Mouse (Mus musculus): Measurements from ENCODE around the gene Btla. TPM values are rescaled to one million over a fixed set of nuclear protein-coding genes. Genes with fewer than 3 reads are reported as not detected.

The Btla gene
- polyA plus RNA-seq (2017; shearing (Covaris generic)) = 10 to 100 TPM; 56.8 to 83.7 TPM

DNA sequence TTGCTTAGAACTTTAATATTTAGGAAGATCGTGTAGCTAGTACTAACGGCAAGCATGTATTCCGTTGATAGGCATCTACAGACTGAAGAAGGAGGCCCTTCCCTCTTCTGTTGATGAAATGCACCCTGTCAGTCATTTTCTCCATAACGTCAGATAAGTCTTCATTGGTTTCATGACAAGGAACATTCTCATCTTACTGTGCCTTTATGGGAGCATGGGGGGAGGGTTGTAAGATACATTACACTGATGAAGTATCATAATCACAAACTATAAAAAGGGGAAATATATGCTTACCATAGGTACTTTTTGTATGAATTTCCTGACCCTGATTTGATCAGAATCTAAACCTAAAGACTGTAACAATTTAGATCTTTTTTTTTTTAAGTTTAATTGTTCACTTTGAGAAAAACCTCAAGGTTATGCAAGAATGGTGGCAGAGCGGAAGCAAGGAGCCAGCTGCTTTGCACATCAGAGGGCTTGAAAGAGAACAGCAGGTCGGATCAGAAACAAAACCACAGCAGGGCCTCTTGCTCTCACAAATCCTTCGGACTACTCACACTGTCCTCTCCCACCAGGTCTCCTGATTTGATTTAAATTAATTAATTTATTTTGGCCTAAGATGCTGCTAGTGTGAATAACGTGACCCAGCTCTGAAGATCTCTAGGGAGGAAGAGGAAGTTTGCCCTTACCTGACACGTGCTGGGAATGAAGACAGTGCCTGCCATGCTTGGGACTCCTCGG, at the start of gene Btla:
Gene Btla, plus strand, starts transcription at position 668 of the 741 bp plus-strand sequence.

Other genes with a start within 250 kb of the Btla start
- under 1 TPM; 0.17 to 0.37 TPM for gene Ccdc80, start 130.9 kb upstream of the Btla start, polyA plus RNA-seq (2017; shearing (Covaris generic))
- 10 to 100 TPM; 33.2 to 34.9 TPM for gene Slc35a5, start 65.6 kb upstream of the Btla start, polyA plus RNA-seq (2017; shearing (Covaris generic))
- gene Atg3, start 65.5 kb upstream of the Btla start, polyA plus RNA-seq (2017; shearing (Covaris generic)) = 10 to 100 TPM; 72.5 to 73.6 TPM
- gene Cd200, start 184.7 kb downstream of the Btla start, polyA plus RNA-seq (2017; shearing (Covaris generic)) = 100 to 1,000 TPM in 1 of 2 experiments, 10 to 100 TPM in 1; 79.2 to 218 TPM